Mouse (Mus musculus) E14TG2a.4 (cell line): ENCODE measurements at regions not wholly inside any gene's neighbourhood (a gene's known extent, or its start where the extent isn't known, plus 50 kb on each side); places are given as distances from the start of the nearest gene placed in this dataset.

Experiments used
- CTCF ChIP-seq: conservative IDR thresholded peaks from 2 replicates; pipeline ENCODE4 v1.5.1; 2014; ENCODE audit warnings: low read length
- NANOG ChIP-seq: IDR thresholded peaks from 2 replicates; pipeline ENCODE4 v1.6.1; 2014; ENCODE audit warnings: borderline replicate concordance, low read length, mixed read lengths
- POU5F1 ChIP-seq: IDR thresholded peaks from 2 replicates; pipeline ENCODE4 v1.6.1; 2014; ENCODE audit warnings: low read length, borderline replicate concordance

DNA sequence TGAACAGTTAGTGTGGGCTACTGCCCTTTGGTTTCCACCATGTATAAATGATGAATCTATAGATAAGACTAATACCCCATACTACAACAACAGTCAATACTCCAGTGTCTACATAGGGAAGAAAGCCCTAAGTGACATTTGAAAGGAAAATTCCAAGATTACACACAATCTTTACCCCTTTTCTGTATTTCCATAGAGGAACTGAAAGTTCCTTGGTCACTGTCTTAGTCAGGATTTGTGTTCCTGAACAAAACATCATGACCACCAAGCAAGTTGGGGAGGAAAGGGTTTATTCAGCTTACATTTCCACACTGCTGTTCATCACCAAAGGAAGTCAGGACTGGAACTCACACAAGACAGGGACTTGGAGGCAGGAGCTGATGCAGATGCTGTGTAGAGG lies 332.7 kb upstream of the Adamts16 start:
- TF ChIP-seq CTCF (no peak), POU5F1 (no peak), NANOG (no peak)
